Mouse (Mus musculus) olfactory bulb, adult 2 months (tissue): ENCODE data around the gene Specc1l. TPM values are rescaled to one million over a fixed set of nuclear protein-coding genes. Genes with fewer than 3 reads are reported as not detected.

Source experiments
- H3K27ac ChIP-seq: fragments of 200-500 bp; 2 replicates; pipeline ENCODE4 v1.5.1; 2012; ENCODE audit warnings: low read depth, low read length; ENCODE audit not compliant: insufficient read depth
- H3K4me1 ChIP-seq: fragments of 200-500 bp; 2 replicates; pipeline ENCODE4 v1.6.1; 2012; ENCODE audit warnings: low read length; ENCODE audit not compliant: control insufficient read depth, insufficient read depth
- H3K4me3 ChIP-seq: fragments of 200-500 bp; 2 replicates; pipeline ENCODE4 v1.5.1; 2012; ENCODE audit warnings: mild to moderate bottlenecking, low read depth, low read length, moderate library complexity; ENCODE audit not compliant: insufficient read depth
- CTCF ChIP-seq: fragments of 200-500 bp; IDR thresholded peaks from 2 replicates; pipeline ENCODE4 v1.5.1; 2012; ENCODE audit warnings: low read depth, mild to moderate bottlenecking, low read length, moderate library complexity; ENCODE audit not compliant: insufficient read depth
- POLR2A ChIP-seq: fragments of 200-500 bp; IDR thresholded peaks from 2 replicates; pipeline ENCODE4 v1.6.1; 2012; ENCODE audit warnings: mild to moderate bottlenecking, low read depth, low read length, moderate library complexity; ENCODE audit not compliant: insufficient read depth
- WGBS: fragments of 180-500 bp; shearing (Covaris S2); methylation state at CpG from one replicate; pipeline ENCODE4 v1.1.7; 2018; 5-methylcytosine and 5-hydroxymethylcytosine counted together
- polyA plus RNA-seq: library from polyadenylated mRNA; stranded (reverse); fragments of >200 nt; gene quantifications from 2 replicates; pipeline ENCODE4 v1.2.4, GENCODE M21; 2012; ENCODE audit warnings: low replicate concordance; ENCODE audit not compliant: missing spikeins, insufficient read depth, insufficient read length

Gene Specc1l
- polyA plus RNA-seq, 1 experiment = not detected

DNA sequence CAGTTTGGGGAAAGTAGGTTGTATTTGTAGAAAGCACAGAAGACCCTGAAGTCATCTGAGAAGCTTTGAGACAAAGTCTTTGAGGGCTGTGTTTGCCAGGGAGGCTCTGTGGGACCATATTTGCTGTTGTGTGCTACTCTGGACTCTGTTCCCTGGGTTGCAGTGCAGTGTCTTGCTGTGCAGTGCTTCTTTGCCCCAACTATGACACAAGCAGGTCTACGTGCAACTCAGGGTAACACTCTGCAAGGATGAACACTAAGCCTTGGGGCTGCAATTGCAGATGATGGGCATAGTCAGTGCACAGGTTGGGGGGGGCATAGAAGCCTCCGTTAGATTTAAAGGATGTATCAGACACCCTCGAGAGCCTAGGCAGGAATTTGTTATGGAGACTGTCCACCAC lies 8.8 kb downstream of the Specc1l start:
- Histone ChIP-seq H3K27ac (no peak overlapping the region), H3K4me1 (peaks cover 3% of the 10 kb centered on the region; the same call in 1 of the 2 replicates), H3K4me3 (no peak overlapping the region)
- 93% methylated on average over 3 of the region's 3 CpGs for WGBS
- no peak for TF ChIP-seq POLR2A
- TF ChIP-seq CTCF = no peak

DNA sequence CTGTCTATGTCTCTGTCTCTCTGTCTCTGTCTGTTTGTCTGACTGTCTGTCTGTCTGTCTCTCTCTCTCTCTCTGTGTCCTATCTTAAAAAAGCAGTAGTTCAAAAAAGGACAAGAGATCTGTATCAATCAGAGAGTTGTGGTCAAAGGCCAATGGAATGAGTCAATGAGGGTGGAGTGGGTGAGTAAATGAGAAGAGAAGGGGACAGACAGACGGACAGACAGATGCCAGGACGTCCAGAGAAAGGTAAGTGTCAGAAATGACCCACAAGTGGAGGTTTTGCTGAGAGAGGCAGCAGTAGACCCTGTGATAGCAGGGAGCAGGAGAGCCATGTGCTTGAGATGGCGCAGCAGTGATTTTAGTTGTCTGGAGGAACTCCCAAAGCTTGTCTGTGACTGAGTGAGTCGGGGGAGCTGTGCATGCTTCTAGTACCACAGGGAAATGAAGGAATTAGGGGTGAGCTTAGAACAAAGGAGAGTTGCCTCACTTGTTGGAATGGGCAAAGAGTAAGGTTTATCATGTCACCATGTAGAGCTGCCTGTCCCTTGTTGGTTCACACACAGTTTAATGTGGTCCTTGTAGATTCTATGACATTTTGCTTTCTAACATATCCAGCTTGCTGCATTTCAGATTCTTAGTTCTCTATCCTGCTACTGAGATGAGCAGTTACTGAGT lies 10.2 kb downstream of the Specc1l start:
- peaks cover 3% of the 10 kb centered on the region; the same call in 1 of the 2 replicates for H3K4me1 ChIP-seq
- WGBS = 67% methylated on average over 4 of the region's 4 CpGs
- no peak overlapping the region for H3K4me3 ChIP-seq
- H3K27ac ChIP-seq = no peak overlapping the region
- TF ChIP-seq CTCF (no peak), POLR2A (no peak)

DNA sequence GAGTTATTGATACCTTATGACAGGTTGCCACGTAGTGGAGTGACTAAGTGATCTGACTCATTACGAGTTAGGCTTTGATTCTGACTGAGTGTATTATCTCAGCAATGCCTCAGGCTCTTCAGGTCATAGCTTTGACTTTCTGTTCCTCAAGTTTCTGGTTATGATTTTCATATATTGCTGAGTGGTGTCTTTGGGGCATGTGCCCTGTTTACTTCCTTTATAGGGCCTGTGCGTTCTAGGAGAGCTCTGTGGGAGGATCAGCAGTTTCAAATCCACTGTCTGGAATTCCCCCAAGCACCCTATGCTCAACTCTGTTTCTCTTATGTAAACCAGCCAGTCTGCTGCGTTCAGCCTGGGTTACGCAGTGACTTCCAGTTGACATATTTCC lies 10.7 kb downstream of the Specc1l start:
- H3K27ac ChIP-seq = no peak overlapping the region
- no peak for TF ChIP-seq CTCF
- no peak for TF ChIP-seq POLR2A
- 49% methylated on average over 5 of the region's 5 CpGs for WGBS
- H3K4me1 ChIP-seq = peaks cover 3% of the 10 kb centered on the region; the same call in 1 of the 2 replicates
- no peak overlapping the region for H3K4me3 ChIP-seq

DNA sequence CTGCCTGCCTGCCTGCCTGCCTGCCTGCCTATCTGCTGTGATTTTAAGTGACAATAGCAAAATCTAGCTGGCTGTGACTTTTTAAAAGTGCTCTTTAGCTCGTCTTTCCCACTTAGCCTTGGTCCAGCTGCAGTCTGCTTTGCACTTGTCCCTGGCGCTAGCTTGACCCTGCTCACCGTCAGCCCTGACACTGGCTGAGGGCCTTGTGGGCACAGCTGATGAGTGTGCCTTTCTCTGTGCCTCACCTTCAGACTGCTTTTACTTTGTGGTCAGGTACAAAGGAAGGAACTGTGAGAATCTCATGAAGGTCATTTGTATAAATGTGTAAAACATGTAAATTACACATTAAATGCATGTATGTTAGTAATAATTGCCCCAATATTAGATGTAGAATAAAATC lies 12.3 kb downstream of the Specc1l start:
- WGBS = 62% methylated on average over 3 of the region's 3 CpGs
- H3K4me3 ChIP-seq = no peak overlapping the region
- H3K27ac ChIP-seq = no peak overlapping the region
- peaks cover 3% of the 10 kb centered on the region; the same call in 1 of the 2 replicates for H3K4me1 ChIP-seq
- TF ChIP-seq POLR2A (no peak), CTCF (no peak)

DNA sequence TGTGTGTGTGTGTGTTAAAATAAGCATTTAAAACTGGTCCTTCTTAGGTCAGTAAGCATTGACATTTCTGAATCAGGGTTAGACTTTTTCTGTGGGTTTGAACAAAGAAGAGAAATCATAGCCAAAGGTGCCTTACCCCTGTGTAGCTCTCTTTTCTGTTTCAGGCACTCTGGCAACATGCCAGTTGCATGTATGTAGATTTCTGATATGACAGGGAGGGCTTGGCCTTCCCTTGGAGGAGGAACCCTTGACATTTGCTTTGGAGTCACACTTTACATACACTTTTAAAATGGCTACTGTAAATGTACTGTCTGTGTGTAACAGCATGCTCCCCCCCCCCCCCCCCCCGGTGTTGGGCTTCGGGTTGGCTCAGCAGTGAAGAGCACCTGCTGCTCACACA lies 12.8 kb downstream of the Specc1l start:
- Histone ChIP-seq H3K4me1 (peaks cover 3% of the 10 kb centered on the region; the same call in 1 of the 2 replicates), H3K27ac (no peak overlapping the region), H3K4me3 (no peak overlapping the region)
- WGBS = no CpG with 5 or more reads among the region's 2 CpGs
- TF ChIP-seq CTCF = no peak
- no peak for TF ChIP-seq POLR2A

DNA sequence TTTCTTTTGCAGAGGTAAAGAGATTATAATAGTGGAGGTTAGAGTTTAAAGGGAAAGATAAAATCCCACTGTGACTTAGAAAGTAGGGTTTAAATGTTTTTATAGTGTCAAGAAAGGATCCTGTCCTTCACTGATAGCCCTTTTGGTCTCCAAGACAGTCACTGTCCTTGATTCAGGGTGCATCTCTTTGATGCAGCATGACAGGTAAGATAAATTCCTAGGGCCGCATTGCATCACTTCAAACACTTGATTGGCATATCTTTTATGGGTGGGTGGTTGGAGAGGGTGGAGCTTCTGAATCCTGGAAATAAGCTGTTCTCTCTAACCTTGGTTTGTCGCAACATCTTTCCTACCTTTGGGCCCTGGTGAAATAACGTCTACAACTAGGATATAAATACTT lies 15.5 kb downstream of the Specc1l start:
- TF ChIP-seq POLR2A (no peak), CTCF (no peak)
- peaks cover 5% of the 10 kb centered on the region; the same call in 1 of the 2 replicates for H3K4me1 ChIP-seq
- 83% methylated on average over 3 of the region's 3 CpGs for WGBS
- H3K27ac ChIP-seq = no peak overlapping the region
- no peak overlapping the region for H3K4me3 ChIP-seq

DNA sequence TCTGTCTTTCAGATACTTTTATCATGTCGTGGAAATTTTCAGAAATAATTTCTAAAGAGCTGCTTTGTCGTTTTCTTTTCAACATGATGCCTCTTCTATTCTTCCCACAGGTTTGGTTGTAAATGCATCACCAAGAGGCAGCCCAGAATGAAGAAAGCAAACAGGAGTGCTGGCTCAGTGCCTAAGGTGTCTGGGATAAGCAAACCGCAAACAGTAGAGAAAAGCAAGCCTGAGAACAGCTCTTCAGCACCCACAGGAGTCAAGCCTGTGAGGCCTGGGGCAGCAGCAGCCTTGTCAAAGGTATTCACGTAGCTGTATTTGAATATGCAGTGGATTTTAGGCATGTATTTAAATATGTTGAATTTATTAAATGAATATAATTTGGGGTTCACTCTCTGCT lies 18.7 kb downstream of the Specc1l start:
- no peak for TF ChIP-seq CTCF
- no peak for TF ChIP-seq POLR2A
- Histone ChIP-seq H3K27ac (no peak overlapping the region), H3K4me1 (peaks cover 5% of the 10 kb centered on the region; the same call in 1 of the 2 replicates), H3K4me3 (no peak overlapping the region)
- 49% methylated on average over 4 of the region's 4 CpGs for WGBS

DNA sequence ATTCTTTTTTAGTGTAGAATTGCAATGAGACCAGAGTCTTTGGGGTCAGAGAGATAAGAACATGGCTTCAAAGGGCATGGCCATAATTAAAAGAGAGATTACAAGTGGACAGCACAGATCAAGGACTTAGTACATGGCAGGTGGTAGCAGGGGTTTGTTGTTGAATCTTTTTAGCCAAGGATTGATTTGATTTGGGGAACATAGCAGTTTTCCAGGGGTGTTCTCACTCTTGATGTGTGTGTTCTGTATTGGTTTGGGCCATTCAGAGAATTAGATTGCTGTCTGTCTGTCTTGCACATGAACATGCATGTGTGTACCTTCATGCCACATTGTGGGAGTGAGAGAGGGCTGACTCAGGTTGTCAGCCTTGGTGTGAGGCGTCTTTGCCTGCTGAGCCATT lies 20.0 kb downstream of the Specc1l start:
- H3K4me3 ChIP-seq = no peak overlapping the region
- H3K27ac ChIP-seq = no peak overlapping the region
- peaks cover 5% of the 10 kb centered on the region; the same call in 1 of the 2 replicates for H3K4me1 ChIP-seq
- TF ChIP-seq CTCF (no peak), POLR2A (no peak)
- 72% methylated on average over 1 of the region's 1 CpGs for WGBS

DNA sequence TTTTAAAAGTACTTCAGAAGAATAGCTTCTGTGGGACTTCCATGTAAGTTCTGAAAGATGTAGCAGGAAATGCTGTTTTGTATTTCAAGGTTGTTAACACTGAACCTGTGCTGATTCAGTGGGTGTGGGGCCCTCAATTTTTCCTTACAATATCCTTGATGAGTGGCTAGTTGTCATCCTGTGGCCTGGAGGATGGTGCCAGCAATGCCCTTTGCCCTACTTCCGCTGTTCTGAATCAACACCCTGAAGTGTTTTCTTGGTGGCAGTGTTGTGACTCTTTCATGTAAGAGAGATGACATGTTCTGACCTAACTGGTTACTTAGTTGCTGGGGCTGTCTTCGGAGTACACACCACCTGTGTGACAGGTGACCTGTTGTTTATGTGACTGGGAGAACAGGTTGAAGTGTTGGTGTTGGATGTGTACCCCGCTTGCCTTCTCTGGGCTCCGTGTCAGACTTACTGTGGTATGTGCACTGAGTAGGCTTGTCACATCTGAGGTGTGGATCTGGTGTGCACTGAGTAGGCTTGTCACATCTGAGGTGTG lies 20.8 kb downstream of the Specc1l start:
- H3K4me1 ChIP-seq = peaks cover 5% of the 10 kb centered on the region; the same call in 1 of the 2 replicates
- no peak for TF ChIP-seq POLR2A
- TF ChIP-seq CTCF = no peak
- WGBS = 96% methylated on average over 4 of the region's 4 CpGs
- H3K27ac ChIP-seq = no peak overlapping the region
- H3K4me3 ChIP-seq = no peak overlapping the region
